Mouse (Mus musculus) kidney, adult 2 months (tissue): ENCODE measurements around the gene 1110051M20Rik. TPM values are rescaled to one million over a fixed set of nuclear protein-coding genes. Genes with fewer than 3 reads are reported as not detected.

ENCODE experiments used
- DNase-seq: peaks from one replicate; pipeline ENCODE4 v3.0.0; 2021
- H3K27ac ChIP-seq: fragments of 200-500 bp; 2 replicates; pipeline ENCODE4 v1.5.1; 2012; ENCODE audit warnings: low read depth, low read length, control low read depth, inconsistent platforms; ENCODE audit not compliant: insufficient read depth
- H3K27me3 ChIP-seq: fragments of 200-500 bp; replicated peaks from 2 replicates; pipeline ENCODE4 v1.6.1; 2012; ENCODE audit warnings: mild to moderate bottlenecking, moderate library complexity, low read length, inconsistent platforms; ENCODE audit not compliant: control insufficient read depth, insufficient read depth
- H3K36me3 ChIP-seq: fragments of 200-500 bp; 2 replicates; pipeline ENCODE4 v1.6.1; 2012; ENCODE audit warnings: mild to moderate bottlenecking, moderate library complexity, low read length, inconsistent platforms; ENCODE audit not compliant: control insufficient read depth, insufficient read depth
- H3K4me1 ChIP-seq: fragments of 200-500 bp; 2 replicates; pipeline ENCODE4 v1.6.1; 2011; ENCODE audit warnings: low read length; ENCODE audit not compliant: control insufficient read depth, insufficient read depth
- H3K4me3 ChIP-seq: fragments of 200-500 bp; 2 replicates; pipeline ENCODE4 v1.5.1; 2011; ENCODE audit warnings: mild to moderate bottlenecking, low read depth, low read length, control low read depth; ENCODE audit not compliant: insufficient read depth
- CTCF ChIP-seq: fragments of 200-500 bp; conservative IDR thresholded peaks from 2 replicates; pipeline ENCODE4 v1.5.1; 2011; ENCODE audit warnings: low read depth, mild to moderate bottlenecking, control low read depth, low read length, moderate library complexity, mixed read lengths; ENCODE audit not compliant: insufficient read depth, insufficient read length
- POLR2A ChIP-seq: fragments of 200-500 bp; IDR thresholded peaks from one replicate; pipeline ENCODE4 v1.6.1; 2011; ENCODE audit warnings: low read depth, low read length, control low read depth
- WGBS: fragments of 180-500 bp; shearing (Covaris S2); methylation state at CpG from one replicate; pipeline ENCODE4 v1.1.7; 2018; 5-methylcytosine and 5-hydroxymethylcytosine counted together
- polyA plus RNA-seq: library from polyadenylated mRNA; depleted of rRNA; stranded (reverse); fragments of >200 nt; gene quantifications from 2 replicates; pipeline ENCODE4 v1.2.3, GENCODE M21; 2012

Gene 1110051M20Rik
- polyA plus RNA-seq, 1 experiment = 36.7 TPM

- no peaks in the 10 kb centered on the region for H3K4me1 ChIP-seq
- TF ChIP-seq POLR2A (no peak), CTCF (no peak)
- WGBS = 58% methylated on average over 10 of the region's 10 CpGs
- no peak overlapping the region for H3K27ac ChIP-seq
- DNase-seq = peak; percentile 19
- H3K27me3 ChIP-seq = no peaks in the 10 kb centered on the region
- H3K4me3 ChIP-seq = no peak overlapping the region
- H3K36me3 ChIP-seq = no peaks in the 10 kb centered on the region
Observed at GRCm38 (mm10) chr2:91312578-91313311, 131.8 kb downstream of the 1110051M20Rik start.

- no peak for TF ChIP-seq CTCF
- 65% methylated on average over 3 of the region's 3 CpGs for WGBS
- Histone ChIP-seq H3K36me3 (no peaks in the 10 kb centered on the region), H3K27me3 (no peaks in the 10 kb centered on the region), H3K4me3 (no peak overlapping the region), H3K4me1 (no peaks in the 10 kb centered on the region), H3K27ac (no peak overlapping the region)
- DNase-seq = no peak
Observed at GRCm38 (mm10) chr2:91309546-91309945, 135.0 kb downstream of the 1110051M20Rik start.

GRCm38 (mm10) chr2:91308680-91309079, 135.8 kb downstream of the 1110051M20Rik start:
- no peak overlapping the region for H3K27ac ChIP-seq
- no peaks in the 10 kb centered on the region for H3K36me3 ChIP-seq
- no peak for TF ChIP-seq POLR2A
- no peak for TF ChIP-seq CTCF
- WGBS = 53% methylated on average over 5 of the region's 5 CpGs
- no peaks in the 10 kb centered on the region for H3K27me3 ChIP-seq
- H3K4me1 ChIP-seq = no peaks in the 10 kb centered on the region
- no peak overlapping the region for H3K4me3 ChIP-seq
- no peak for DNase-seq

- TF ChIP-seq CTCF = no peak
- TF ChIP-seq POLR2A = no peak
- no peak overlapping the region for H3K4me3 ChIP-seq
- H3K27me3 ChIP-seq = no peaks in the 10 kb centered on the region
- DNase-seq = no peak
- no peaks in the 10 kb centered on the region for H3K4me1 ChIP-seq
- H3K36me3 ChIP-seq = no peaks in the 10 kb centered on the region
- no peak overlapping the region for H3K27ac ChIP-seq
Observed at GRCm38 (mm10) chr2:91306589-91306988, 137.9 kb downstream of the 1110051M20Rik start.

GRCm38 (mm10) chr2:91305926-91306325, 138.6 kb downstream of the 1110051M20Rik start:
- Histone ChIP-seq H3K27ac (no peak overlapping the region), H3K4me1 (no peaks in the 10 kb centered on the region), H3K36me3 (no peaks in the 10 kb centered on the region), H3K27me3 (no peaks in the 10 kb centered on the region), H3K4me3 (no peak overlapping the region)
- no peak for DNase-seq
- 98% methylated on average over 9 of the region's 9 CpGs for WGBS
- no peak for TF ChIP-seq POLR2A
- TF ChIP-seq CTCF = no peak

- H3K36me3 ChIP-seq = no peaks in the 10 kb centered on the region
- no peak for TF ChIP-seq POLR2A
- TF ChIP-seq CTCF = no peak
- no peak for DNase-seq
- no peak overlapping the region for H3K27ac ChIP-seq
- no peaks in the 10 kb centered on the region for H3K27me3 ChIP-seq
- 79% methylated on average over 3 of the region's 3 CpGs for WGBS
- H3K4me1 ChIP-seq = no peaks in the 10 kb centered on the region
- H3K4me3 ChIP-seq = no peak overlapping the region
Observed at GRCm38 (mm10) chr2:91302845-91303244, 141.7 kb downstream of the 1110051M20Rik start.

GRCm38 (mm10) chr2:91301836-91302235, 142.7 kb downstream of the 1110051M20Rik start:
- 92% methylated on average over 2 of the region's 2 CpGs for WGBS
- H3K4me3 ChIP-seq = no peak overlapping the region
- TF ChIP-seq POLR2A (no peak), CTCF (no peak)

More at GRCm38 (mm10) chr2:91301836-91302235, 142.7 kb downstream of the 1110051M20Rik start:
- DNase-seq = no peak
- H3K36me3 ChIP-seq = no peaks in the 10 kb centered on the region
- H3K4me1 ChIP-seq = no peaks in the 10 kb centered on the region
- no peaks in the 10 kb centered on the region for H3K27me3 ChIP-seq
- H3K27ac ChIP-seq = no peak overlapping the region
